Comparison of ENCODE assay signal across 8 mouse cellular contexts in the genomic region with DNA sequence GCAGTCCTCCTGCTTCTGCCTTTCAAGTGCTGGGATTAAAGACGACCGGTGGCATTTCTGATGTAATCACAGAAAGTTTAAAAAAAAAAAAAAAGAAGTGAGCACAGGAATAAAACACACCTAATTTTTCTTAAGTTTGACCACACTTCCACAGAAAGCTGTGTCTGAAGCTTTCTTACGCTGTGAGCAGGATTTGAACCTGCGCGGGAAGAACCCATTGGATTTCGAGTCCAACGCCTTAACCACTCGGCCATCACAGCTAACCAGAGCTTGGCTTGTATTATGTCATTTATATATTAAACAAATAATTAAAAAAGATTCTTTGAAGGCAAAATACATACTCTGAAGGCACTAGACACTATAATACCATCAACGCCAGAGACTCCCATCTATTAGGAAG. TPM values are rescaled to one million over a fixed set of nuclear protein-coding genes. Genes with fewer than 3 reads are reported as not detected.
DNase-seq lines count a peak whose midpoint lies in the region; ATAC-seq lines count a peak whose summit lies in the region.

No protein-coding gene starts in this region.

- no peak for ATAC-seq in hindbrain, embryonic 15.5 days (ENCODE audit: low FRiP score, low read depth)

- DNase-seq in left cerebral cortex, adult 18-20 months (ENCODE audit: low spot score in 2 of 2), result peak; percentile 47 to 68
- no peak for DNase-seq in left cerebral cortex, adult 11 months (ENCODE audit: low spot score)
- peak; percentile 83 to 88 for DNase-seq in cerebellum, postnatal 14 days
- peak; percentile 86 for DNase-seq in gastrocnemius, adult 18-20 months (ENCODE audit: low spot score)
- peak; percentile 74 to 81 for DNase-seq in left cerebral cortex, postnatal 14 days (ENCODE audit: low spot score in 2 of 2)
- DNase-seq in right cerebral cortex, postnatal 36 days (ENCODE audit: low spot score in 2 of 2), result peak; percentile 51 to 64

- no peaks in the 10 kb centered on the region for H3K9me3 ChIP-seq in hindbrain, embryonic 15.5 days
- H3K9me3 ChIP-seq in megakaryocyte, embryonic 14.5 days, result no peaks in the 10 kb centered on the region

- H3K9ac ChIP-seq in hindbrain, embryonic 15.5 days, result no peak overlapping the region

- H3K4me3 ChIP-seq in hindbrain, embryonic 15.5 days, result peak overlapping the region; percentile 38
- peak overlapping the region; percentile 94 for H3K4me3 ChIP-seq in megakaryocyte, embryonic 14.5 days (replicated peaks)

- H3K27ac ChIP-seq in hindbrain, embryonic 15.5 days (replicated peaks), result no peak overlapping the region

- intact Hi-C loops in left cerebral cortex, postnatal 14 days (cut with DNase I), result loop anchor here (5.0 to 10.0 kb wide), 2 partner anchors 105 to 1413 kb away; no protein-coding TSS in a partner anchor

- peaks cover 58% of the 10 kb centered on the region for H3K27me3 ChIP-seq in hindbrain, embryonic 15.5 days
- peaks cover 2% of the 10 kb centered on the region for H3K27me3 ChIP-seq in megakaryocyte, embryonic 14.5 days (replicated peaks)

- peaks cover 21% of the 10 kb centered on the region for H3K4me1 ChIP-seq in hindbrain, embryonic 15.5 days (replicated peaks)
- H3K4me1 ChIP-seq in megakaryocyte, embryonic 14.5 days, result peaks cover 25% of the 10 kb centered on the region

- peak overlapping the region; percentile 58 for H3K4me2 ChIP-seq in hindbrain, embryonic 15.5 days

- whole genome bisulfite sequencing in hindbrain, embryonic 15.5 days, result under 1% methylated on average over 9 of the region's 9 CpGs

- H3K36me3 ChIP-seq in hindbrain, embryonic 15.5 days, result no peaks in the 10 kb centered on the region
- H3K36me3 ChIP-seq in megakaryocyte, embryonic 14.5 days (replicated peaks; ENCODE audit: low read length), result no peaks in the 10 kb centered on the region

RNA-seq across cellular contexts. Expression of gene Prss16, which starts 12.7 kb away (rescaled TPM):
- total RNA-seq in left cerebral cortex, adult 18-20 months (2021), result 1 to 10 TPM in 1 of 2 experiments, under 1 TPM in 1; 0.35 to 1.2 TPM
- total RNA-seq in gastrocnemius, adult 18-20 months (2021), result not detected
- 0.14 TPM in 1 of 2 replicates, not detected in the other for polyA plus RNA-seq in hindbrain, embryonic 15.5 days (2015; fragmentation: Nextera tagmentation; extraction: Ambion mirVana)
- total RNA-seq in left cerebral cortex, postnatal 14 days (2021), result under 1 TPM in 1 of 2 experiments, not detected in 1; 0.19 TPM
- 0.81 TPM in 1 of 2 replicates, not detected in the other for polyA plus RNA-seq in megakaryocyte, embryonic 14.5 days (2012; ENCODE audit: insufficient read depth, low replicate concordance)

RNA-seq across cellular contexts. Expression of gene Hist1h2ah, which starts 13.1 kb away (rescaled TPM):
- 10 to 100 TPM; 24.4 to 38.7 TPM for total RNA-seq in left cerebral cortex, adult 18-20 months (2021)
- total RNA-seq in gastrocnemius, adult 18-20 months (2021), result 1 to 10 TPM; 1.6 to 2.2 TPM
- 1.7 and 2.2 TPM in 2 replicates for polyA plus RNA-seq in hindbrain, embryonic 15.5 days (2015; fragmentation: Nextera tagmentation; extraction: Ambion mirVana)
- 10 to 100 TPM; 38.2 to 41.7 TPM for total RNA-seq in left cerebral cortex, postnatal 14 days (2021)
- 89.8 and 975 TPM in 2 replicates for polyA plus RNA-seq in megakaryocyte, embryonic 14.5 days (2012; ENCODE audit: insufficient read depth, low replicate concordance)

RNA-seq across cellular contexts. Expression of gene Hist1h2bk, which starts 13.4 kb away (rescaled TPM):
- total RNA-seq in left cerebral cortex, adult 18-20 months (2021), result 10 to 100 TPM; 14.5 to 16.1 TPM
- total RNA-seq in gastrocnemius, adult 18-20 months (2021), result 1 to 10 TPM; 2.1 to 3.6 TPM
- polyA plus RNA-seq in hindbrain, embryonic 15.5 days (2015; fragmentation: Nextera tagmentation; extraction: Ambion mirVana), result 1.2 and 1.5 TPM in 2 replicates
- 10 to 100 TPM; 21.5 to 26.9 TPM for total RNA-seq in left cerebral cortex, postnatal 14 days (2021)
- 7.0 TPM in 1 of 2 replicates, not detected in the other for polyA plus RNA-seq in megakaryocyte, embryonic 14.5 days (2012; ENCODE audit: insufficient read depth, low replicate concordance)

RNA-seq across cellular contexts. Expression of gene Hist1h4i, which starts 18.9 kb away (rescaled TPM):
- total RNA-seq in left cerebral cortex, adult 18-20 months (2021), result 10 to 100 TPM; 71.8 to 81.6 TPM
- total RNA-seq in gastrocnemius, adult 18-20 months (2021), result 10 to 100 TPM; 27.1 to 27.8 TPM
- 8.4 and 10.7 TPM in 2 replicates for polyA plus RNA-seq in hindbrain, embryonic 15.5 days (2015; fragmentation: Nextera tagmentation; extraction: Ambion mirVana)
- 10 to 100 TPM; 50.0 to 57.5 TPM for total RNA-seq in left cerebral cortex, postnatal 14 days (2021)
- polyA plus RNA-seq in megakaryocyte, embryonic 14.5 days (2012; ENCODE audit: insufficient read depth, low replicate concordance), result 304 and 570 TPM in 2 replicates

RNA-seq across cellular contexts. Expression of gene Hist1h2ag, which starts 20.5 kb away (rescaled TPM):
- 10 to 100 TPM in 1 of 2 experiments, 1 to 10 TPM in 1; 7.5 to 13.7 TPM for total RNA-seq in left cerebral cortex, adult 18-20 months (2021)
- 1 to 10 TPM; 2.5 to 2.9 TPM for total RNA-seq in gastrocnemius, adult 18-20 months (2021)
- 6.5 and 10.3 TPM in 2 replicates for polyA plus RNA-seq in hindbrain, embryonic 15.5 days (2015; fragmentation: Nextera tagmentation; extraction: Ambion mirVana)
- 10 to 100 TPM; 17.8 to 20.2 TPM for total RNA-seq in left cerebral cortex, postnatal 14 days (2021)
- 24.5 and 35.7 TPM in 2 replicates for polyA plus RNA-seq in megakaryocyte, embryonic 14.5 days (2012; ENCODE audit: insufficient read depth, low replicate concordance)

Comparison
In these comparisons a context has a peak if more than half of its experiments do, and no peak if none do; other contexts are left out.
1. RNA of gene Hist1h2ah, which starts 13.1 kb away (total RNA-seq): 38.2 to 41.7 TPM in left cerebral cortex, postnatal 14 days and 24.4 to 38.7 TPM in left cerebral cortex, adult 18-20 months; 1.6 to 2.2 TPM in gastrocnemius, adult 18-20 months; every median in the first group is over 4 times any median in the second.